Mouse (Mus musculus) neural tube, embryonic 10.5 days (tissue): ENCODE measurements around the gene Gm17521.
"Not testable (repeated sequence)": the region's sequence is repeated elsewhere in the genome, so short reads cannot be mapped to it uniquely, and the experiment has no call there.

Experiments used
- DNase-seq: peaks from one replicate; pipeline ENCODE4 v3.0.0-alpha.2; 2017; ENCODE audit warnings: low spot score; ENCODE audit errors: extremely low spot score

The Gm17521 gene

GRCm38 (mm10) chrX:123029569-123029968 lies at the start of gene Gm17521:
TSS of gene Gm17521 (minus strand) at chrX:123029669.
- DNase-seq = not testable (repeated sequence)

DNA sequence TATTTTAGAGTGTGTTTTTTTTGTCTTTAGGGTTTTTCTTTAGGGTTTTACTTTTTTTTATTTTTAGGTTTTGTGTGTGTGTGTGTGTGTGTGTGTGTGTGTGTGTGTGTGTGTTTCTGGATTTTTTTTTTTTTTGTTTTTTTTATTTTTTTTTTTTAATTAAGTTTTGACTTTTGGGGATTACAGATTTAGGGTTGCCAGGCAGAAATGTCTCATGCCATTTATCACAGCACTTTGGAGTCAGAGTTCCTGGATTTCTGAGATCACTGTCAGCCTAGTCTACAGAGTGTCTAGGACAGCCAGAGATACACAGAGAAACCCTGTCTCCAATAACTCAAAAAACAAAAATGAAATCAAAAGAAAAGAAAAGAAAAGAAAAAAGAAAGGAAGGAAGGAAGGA lies 14.5 kb upstream of the Gm17521 start:
- DNase-seq = no peak

GRCm38 (mm10) chrX:123043516-123043915 lies 14.0 kb upstream of the Gm17521 start:
- DNase-seq = no peak
